Mouse (Mus musculus) liver, postnatal 0 days (tissue): ENCODE measurements around the gene Cebpe.

Experiments
- CTCF ChIP-seq: sonication (generic); IDR thresholded peaks from 2 replicates; pipeline ENCODE4 v1.5.1; 2016; ENCODE audit warnings: antibody characterized with exemption, low read depth
- EP300 ChIP-seq: IDR thresholded peaks from 2 replicates; pipeline ENCODE4 v1.6.1; 2016; ENCODE audit warnings: antibody characterized with exemption, low read depth, mild to moderate bottlenecking

- TF ChIP-seq EP300: no peak
- no peak for TF ChIP-seq CTCF
These were observed 18.3 kb upstream of the Cebpe start for GRCm38 (mm10) chr14:54730305-54730704.
